Mouse (Mus musculus): ENCODE measurements at regions not wholly inside any gene's neighbourhood (a gene's known extent, or its start where the extent isn't known, plus 50 kb on each side); places are given as distances from the start of the nearest gene placed in this dataset.
A peak's percentile ranks its signal among the peaks of the same experiment; 100 is the strongest.

GRCm38 (mm10) chr10:92428026-92428425 lies 294.2 kb downstream of the Nedd1 start:
- no peak for ATAC-seq (ENCODE audit: low FRiP score)
- Histone ChIP-seq H3K4me1 (ENCODE audit: insufficient read depth, low read length) (peaks cover 5% of the 10 kb centered on the region; the same call in 1 of the 2 replicates), H3K36me3 (ENCODE audit: insufficient read depth, low read length) (no peaks in the 10 kb centered on the region), H3K4me2 (ENCODE audit: low read depth, low read length, poor library complexity, severe bottlenecking) (no peak overlapping the region), H3K27me3 (ENCODE audit: insufficient read depth, low read length) (no peaks in the 10 kb centered on the region), H3K27ac (ENCODE audit: low read depth, low read length) (peak overlapping the region; percentile 38; the same call in 1 of the 2 replicates), H3K9ac (replicated peaks; ENCODE audit: low read length, poor library complexity, severe bottlenecking) (no peak overlapping the region), H3K4me3 (ENCODE audit: low read depth, low read length) (no peak overlapping the region), H3K9me3 (ENCODE audit: low read length) (no peaks in the 10 kb centered on the region)
- no peak for TF ChIP-seq CTCF (IDR thresholded peaks at IDR 0.05)
- no peak for DNase-seq (ENCODE audit: low spot score)
- 14% methylated on average over 4 of the region's 4 CpGs for WGBS

GRCm38 (mm10) chr10:92426443-92426842 lies 295.8 kb downstream of the Nedd1 start:
- H3K27me3 ChIP-seq (ENCODE audit: insufficient read depth, low read length): no peaks in the 10 kb centered on the region
- no peaks in the 10 kb centered on the region for H3K9me3 ChIP-seq (ENCODE audit: low read length)
- no peak overlapping the region for H3K9ac ChIP-seq (replicated peaks; ENCODE audit: low read length, poor library complexity, severe bottlenecking)
- H3K36me3 ChIP-seq (ENCODE audit: insufficient read depth, low read length): no peaks in the 10 kb centered on the region
- 47% methylated on average over 6 of the region's 6 CpGs for WGBS
- no peak overlapping the region for H3K27ac ChIP-seq (ENCODE audit: low read depth, low read length)
- H3K4me3 ChIP-seq (ENCODE audit: low read depth, low read length): no peak overlapping the region
- TF ChIP-seq CTCF (IDR thresholded peaks at IDR 0.05): no peak
- DNase-seq (ENCODE audit: low spot score) (peak; percentile 34), ATAC-seq (ENCODE audit: low FRiP score) (no peak)
- H3K4me1 ChIP-seq (ENCODE audit: insufficient read depth, low read length): peaks cover 5% of the 10 kb centered on the region; the same call in 1 of the 2 replicates
- no peak overlapping the region for H3K4me2 ChIP-seq (ENCODE audit: low read depth, low read length, poor library complexity, severe bottlenecking)

GRCm38 (mm10) chr10:92412737-92413136 lies 309.5 kb downstream of the Nedd1 start:
- no peak overlapping the region for H3K27ac ChIP-seq (ENCODE audit: low read depth, low read length)
- H3K9ac ChIP-seq (replicated peaks; ENCODE audit: low read length, poor library complexity, severe bottlenecking): no peak overlapping the region
- H3K9me3 ChIP-seq (ENCODE audit: low read length): no peaks in the 10 kb centered on the region
- H3K4me1 ChIP-seq (ENCODE audit: insufficient read depth, low read length): no peaks in the 10 kb centered on the region
- no peak overlapping the region for H3K4me2 ChIP-seq (ENCODE audit: low read depth, low read length, poor library complexity, severe bottlenecking)
- TF ChIP-seq CTCF (IDR thresholded peaks at IDR 0.05): no peak
- 90% methylated on average over 7 of the region's 7 CpGs for WGBS
- no peaks in the 10 kb centered on the region for H3K36me3 ChIP-seq (ENCODE audit: insufficient read depth, low read length)
- ATAC-seq (ENCODE audit: low FRiP score): no peak
- no peak overlapping the region for H3K4me3 ChIP-seq (ENCODE audit: low read depth, low read length)
- no peak for DNase-seq (ENCODE audit: low spot score)
- H3K27me3 ChIP-seq (ENCODE audit: insufficient read depth, low read length): no peaks in the 10 kb centered on the region

GRCm38 (mm10) chr10:92410813-92411325 lies 311.4 kb downstream of the Nedd1 start:
- Histone ChIP-seq H3K9ac (replicated peaks; ENCODE audit: low read length, poor library complexity, severe bottlenecking) (no peak overlapping the region), H3K4me3 (ENCODE audit: low read depth, low read length) (no peak overlapping the region), H3K4me2 (ENCODE audit: low read depth, low read length, poor library complexity, severe bottlenecking) (no peak overlapping the region), H3K4me1 (ENCODE audit: insufficient read depth, low read length) (no peaks in the 10 kb centered on the region), H3K36me3 (ENCODE audit: insufficient read depth, low read length) (no peaks in the 10 kb centered on the region), H3K27ac (ENCODE audit: low read depth, low read length) (no peak overlapping the region), H3K27me3 (ENCODE audit: insufficient read depth, low read length) (no peaks in the 10 kb centered on the region), H3K9me3 (ENCODE audit: low read length) (no peaks in the 10 kb centered on the region)
- 46% methylated on average over 5 of the region's 5 CpGs for WGBS
- ATAC-seq (ENCODE audit: low FRiP score): no peak
- TF ChIP-seq CTCF (IDR thresholded peaks at IDR 0.05): no peak
- no peak for DNase-seq (ENCODE audit: low spot score)

GRCm38 (mm10) chr10:92404697-92405293 lies 317.4 kb downstream of the Nedd1 start:
- DNase-seq (ENCODE audit: low spot score) (peak; percentile 34), ATAC-seq (ENCODE audit: low FRiP score) (no peak)
- H3K4me1 ChIP-seq (ENCODE audit: insufficient read depth, low read length): no peaks in the 10 kb centered on the region
- WGBS: 38% methylated on average over 15 of the region's 15 CpGs
- H3K9me3 ChIP-seq (ENCODE audit: low read length): no peaks in the 10 kb centered on the region
- no peak for TF ChIP-seq CTCF (IDR thresholded peaks at IDR 0.05)
- peak overlapping the region; percentile 13; the same call in 1 of the 2 replicates for H3K4me2 ChIP-seq (ENCODE audit: low read depth, low read length, poor library complexity, severe bottlenecking)
- H3K27me3 ChIP-seq (ENCODE audit: insufficient read depth, low read length): no peaks in the 10 kb centered on the region
- no peak overlapping the region for H3K27ac ChIP-seq (ENCODE audit: low read depth, low read length)
- H3K4me3 ChIP-seq (ENCODE audit: low read depth, low read length): no peak overlapping the region
- H3K36me3 ChIP-seq (ENCODE audit: insufficient read depth, low read length): no peaks in the 10 kb centered on the region
- no peak overlapping the region for H3K9ac ChIP-seq (replicated peaks; ENCODE audit: low read length, poor library complexity, severe bottlenecking)

GRCm38 (mm10) chr10:92400587-92401090 lies 321.6 kb downstream of the Nedd1 start:
- 62% methylated on average over 5 of the region's 5 CpGs for WGBS
- DNase-seq (ENCODE audit: low spot score): no peak

More at GRCm38 (mm10) chr10:92400587-92401090, 321.6 kb downstream of the Nedd1 start:
- no peak overlapping the region for H3K9ac ChIP-seq (replicated peaks; ENCODE audit: low read length, poor library complexity, severe bottlenecking)
- no peaks in the 10 kb centered on the region for H3K36me3 ChIP-seq (ENCODE audit: insufficient read depth, low read length)
- no peaks in the 10 kb centered on the region for H3K4me1 ChIP-seq (ENCODE audit: insufficient read depth, low read length)
- no peak for ATAC-seq (ENCODE audit: low FRiP score)
- TF ChIP-seq CTCF (IDR thresholded peaks at IDR 0.05): no peak
- H3K9me3 ChIP-seq (ENCODE audit: low read length): no peaks in the 10 kb centered on the region
- H3K4me3 ChIP-seq (ENCODE audit: low read depth, low read length): no peak overlapping the region
- no peak overlapping the region for H3K4me2 ChIP-seq (ENCODE audit: low read depth, low read length, poor library complexity, severe bottlenecking)
- H3K27ac ChIP-seq (ENCODE audit: low read depth, low read length): no peak overlapping the region
- no peaks in the 10 kb centered on the region for H3K27me3 ChIP-seq (ENCODE audit: insufficient read depth, low read length)

Data from midbrain, postnatal 0 days (tissue).